Mouse (Mus musculus): ENCODE results near the gene Nrxn3. TPM values are rescaled to one million over a fixed set of nuclear protein-coding genes. Genes with fewer than 3 reads are reported as not detected.
A peak's percentile ranks its signal among the peaks of the same experiment; 100 is the strongest.

The Nrxn3 gene
- polyA plus RNA-seq, 1 experiment from 2014 or later: 3.5 TPM

GRCm38 (mm10) chr12:88949870-88950269 is 227.2 kb downstream of the Nrxn3 start:
- Histone ChIP-seq H3K4me1 (ENCODE audit: control insufficient read depth, insufficient read depth, low read length) (no peaks in the 10 kb centered on the region), H3K4me3 (ENCODE audit: low read depth, low read length) (no peak overlapping the region), H3K36me3 (replicated peaks; ENCODE audit: control insufficient read depth, insufficient read depth, low read depth, low read length) (no peaks in the 10 kb centered on the region), H3K27me3 (ENCODE audit: control insufficient read depth, insufficient read depth, low read length) (no peaks in the 10 kb centered on the region), H3K9me3 (replicated peaks; ENCODE audit: control insufficient read depth, low read length) (no peaks in the 10 kb centered on the region), H3K4me2 (ENCODE audit: low read depth, low read length) (no peak overlapping the region), H3K9ac (replicated peaks; ENCODE audit: low read length) (no peak overlapping the region), H3K27ac (replicated peaks; ENCODE audit: low read depth, low read length) (no peak overlapping the region)
- DNase-seq (ENCODE audit: low spot score): no peak
- no peak for ATAC-seq (replicated peaks; ENCODE audit: insufficient number of reproducible peaks, low FRiP score, low TSS enrichment, low read depth)
- 83% methylated on average over 2 of the region's 2 CpGs for WGBS

GRCm38 (mm10) chr12:88952937-88953600 is 230.4 kb downstream of the Nrxn3 start:
- ATAC-seq (replicated peaks; ENCODE audit: insufficient number of reproducible peaks, low FRiP score, low TSS enrichment, low read depth) (no peak), DNase-seq (ENCODE audit: low spot score) (no peak)
- 77% methylated on average over 7 of the region's 7 CpGs for WGBS
- H3K4me2 ChIP-seq (ENCODE audit: low read depth, low read length): no peak overlapping the region
- no peak overlapping the region for H3K4me3 ChIP-seq (ENCODE audit: low read depth, low read length)
- H3K4me1 ChIP-seq (ENCODE audit: control insufficient read depth, insufficient read depth, low read length): no peaks in the 10 kb centered on the region
- H3K9ac ChIP-seq (replicated peaks; ENCODE audit: low read length): no peak overlapping the region
- H3K27ac ChIP-seq (replicated peaks; ENCODE audit: low read depth, low read length): no peak overlapping the region
- no peaks in the 10 kb centered on the region for H3K36me3 ChIP-seq (replicated peaks; ENCODE audit: control insufficient read depth, insufficient read depth, low read depth, low read length)
- H3K9me3 ChIP-seq (replicated peaks; ENCODE audit: control insufficient read depth, low read length): no peaks in the 10 kb centered on the region
- H3K27me3 ChIP-seq (ENCODE audit: control insufficient read depth, insufficient read depth, low read length): no peaks in the 10 kb centered on the region

DNA sequence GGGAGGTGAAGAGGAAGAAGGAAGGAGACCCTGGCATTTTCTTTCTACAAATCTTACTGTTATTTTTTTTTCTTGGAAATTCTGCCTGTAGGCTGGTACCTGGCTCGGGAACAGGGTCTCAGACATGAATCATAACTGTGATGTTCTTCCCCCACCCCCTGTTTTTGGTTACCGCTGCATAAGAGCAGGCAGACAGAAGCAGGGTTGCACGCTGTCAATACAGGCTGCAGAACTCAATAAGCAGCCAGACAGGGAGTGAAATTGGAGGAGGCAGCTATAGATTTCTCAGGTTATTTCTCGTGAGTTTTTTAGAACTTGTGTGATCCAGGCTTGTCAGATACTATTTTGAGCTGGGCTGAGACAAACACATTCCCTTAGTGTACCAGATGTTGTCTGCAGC is 231.1 kb downstream of the Nrxn3 start:
- H3K9me3 ChIP-seq (replicated peaks; ENCODE audit: control insufficient read depth, low read length): no peaks in the 10 kb centered on the region
- 62% methylated on average over 4 of the region's 4 CpGs for WGBS
- ATAC-seq (replicated peaks; ENCODE audit: insufficient number of reproducible peaks, low FRiP score, low TSS enrichment, low read depth): no peak

GRCm38 (mm10) chr12:88957431-88957830 is 234.8 kb downstream of the Nrxn3 start:
- Histone ChIP-seq H3K36me3 (replicated peaks; ENCODE audit: control insufficient read depth, insufficient read depth, low read depth, low read length) (no peaks in the 10 kb centered on the region), H3K9me3 (replicated peaks; ENCODE audit: control insufficient read depth, low read length) (no peaks in the 10 kb centered on the region), H3K27me3 (ENCODE audit: control insufficient read depth, insufficient read depth, low read length) (no peaks in the 10 kb centered on the region), H3K27ac (replicated peaks; ENCODE audit: low read depth, low read length) (no peak overlapping the region), H3K4me2 (ENCODE audit: low read depth, low read length) (no peak overlapping the region), H3K9ac (replicated peaks; ENCODE audit: low read length) (no peak overlapping the region), H3K4me3 (ENCODE audit: low read depth, low read length) (no peak overlapping the region), H3K4me1 (ENCODE audit: control insufficient read depth, insufficient read depth, low read length) (no peaks in the 10 kb centered on the region)
- no peak for DNase-seq (ENCODE audit: low spot score)
- ATAC-seq (replicated peaks; ENCODE audit: insufficient number of reproducible peaks, low FRiP score, low TSS enrichment, low read depth): no peak
- 78% methylated on average over 3 of the region's 3 CpGs for WGBS

More for the DNA sequence above, 231.1 kb downstream of the Nrxn3 start:
- Histone ChIP-seq H3K36me3 (replicated peaks; ENCODE audit: control insufficient read depth, insufficient read depth, low read depth, low read length) (no peaks in the 10 kb centered on the region), H3K4me1 (ENCODE audit: control insufficient read depth, insufficient read depth, low read length) (no peaks in the 10 kb centered on the region), H3K4me2 (ENCODE audit: low read depth, low read length) (no peak overlapping the region), H3K4me3 (ENCODE audit: low read depth, low read length) (no peak overlapping the region), H3K9ac (replicated peaks; ENCODE audit: low read length) (no peak overlapping the region), H3K27ac (replicated peaks; ENCODE audit: low read depth, low read length) (no peak overlapping the region), H3K27me3 (ENCODE audit: control insufficient read depth, insufficient read depth, low read length) (no peaks in the 10 kb centered on the region)
- DNase-seq (ENCODE audit: low spot score): no peak

- no peak overlapping the region for H3K4me3 ChIP-seq (ENCODE audit: low read depth, low read length)
- no peak for ATAC-seq (replicated peaks; ENCODE audit: insufficient number of reproducible peaks, low FRiP score, low TSS enrichment, low read depth)
- WGBS: 95% methylated on average over 1 of the region's 1 CpGs
These were observed 238.1 kb downstream of the Nrxn3 start for GRCm38 (mm10) chr12:88960817-88961216.

DNA sequence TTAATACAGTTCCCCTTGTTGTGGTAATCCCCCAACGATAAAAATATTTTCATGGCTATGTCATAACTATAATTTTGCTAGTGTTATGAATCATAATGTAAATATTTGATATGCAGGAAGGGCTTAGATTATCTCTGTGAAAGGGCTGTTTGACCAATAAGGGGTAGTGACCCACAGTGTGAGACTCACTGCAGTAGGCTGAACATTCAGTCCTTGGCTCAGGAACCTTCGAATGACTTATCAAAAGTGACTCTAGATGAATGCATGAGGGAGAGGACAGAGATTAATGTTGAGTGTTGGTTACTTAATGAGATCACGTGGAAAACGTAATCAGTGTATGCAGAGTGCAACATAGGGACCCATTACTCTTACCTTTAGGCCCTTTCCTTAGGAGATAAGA is 243.7 kb downstream of the Nrxn3 start:
- no peak for ATAC-seq (replicated peaks; ENCODE audit: insufficient number of reproducible peaks, low FRiP score, low TSS enrichment, low read depth)
- H3K27me3 ChIP-seq (ENCODE audit: control insufficient read depth, insufficient read depth, low read length): no peaks in the 10 kb centered on the region
- no peaks in the 10 kb centered on the region for H3K4me1 ChIP-seq (ENCODE audit: control insufficient read depth, insufficient read depth, low read length)
- H3K9me3 ChIP-seq (replicated peaks; ENCODE audit: control insufficient read depth, low read length): no peaks in the 10 kb centered on the region
- DNase-seq (ENCODE audit: low spot score): no peak
- H3K9ac ChIP-seq (replicated peaks; ENCODE audit: low read length): no peak overlapping the region
- no peak overlapping the region for H3K27ac ChIP-seq (replicated peaks; ENCODE audit: low read depth, low read length)
- 90% methylated on average over 4 of the region's 4 CpGs for WGBS
- H3K36me3 ChIP-seq (replicated peaks; ENCODE audit: control insufficient read depth, insufficient read depth, low read depth, low read length): no peaks in the 10 kb centered on the region
- H3K4me3 ChIP-seq (ENCODE audit: low read depth, low read length): no peak overlapping the region
- no peak overlapping the region for H3K4me2 ChIP-seq (ENCODE audit: low read depth, low read length)

More at GRCm38 (mm10) chr12:88960817-88961216, 238.1 kb downstream of the Nrxn3 start:
- no peaks in the 10 kb centered on the region for H3K4me1 ChIP-seq (ENCODE audit: control insufficient read depth, insufficient read depth, low read length)
- no peak for DNase-seq (ENCODE audit: low spot score)
- H3K27ac ChIP-seq (replicated peaks; ENCODE audit: low read depth, low read length): no peak overlapping the region
- H3K9me3 ChIP-seq (replicated peaks; ENCODE audit: control insufficient read depth, low read length): no peaks in the 10 kb centered on the region
- no peaks in the 10 kb centered on the region for H3K27me3 ChIP-seq (ENCODE audit: control insufficient read depth, insufficient read depth, low read length)
- no peaks in the 10 kb centered on the region for H3K36me3 ChIP-seq (replicated peaks; ENCODE audit: control insufficient read depth, insufficient read depth, low read depth, low read length)
- no peak overlapping the region for H3K9ac ChIP-seq (replicated peaks; ENCODE audit: low read length)
- no peak overlapping the region for H3K4me2 ChIP-seq (ENCODE audit: low read depth, low read length)

GRCm38 (mm10) chr12:88976621-88977020 is 253.9 kb downstream of the Nrxn3 start:
- 88% methylated on average over 2 of the region's 2 CpGs for WGBS
- Histone ChIP-seq H3K27ac (replicated peaks; ENCODE audit: low read depth, low read length) (no peak overlapping the region), H3K9me3 (replicated peaks; ENCODE audit: control insufficient read depth, low read length) (no peaks in the 10 kb centered on the region)

DNA sequence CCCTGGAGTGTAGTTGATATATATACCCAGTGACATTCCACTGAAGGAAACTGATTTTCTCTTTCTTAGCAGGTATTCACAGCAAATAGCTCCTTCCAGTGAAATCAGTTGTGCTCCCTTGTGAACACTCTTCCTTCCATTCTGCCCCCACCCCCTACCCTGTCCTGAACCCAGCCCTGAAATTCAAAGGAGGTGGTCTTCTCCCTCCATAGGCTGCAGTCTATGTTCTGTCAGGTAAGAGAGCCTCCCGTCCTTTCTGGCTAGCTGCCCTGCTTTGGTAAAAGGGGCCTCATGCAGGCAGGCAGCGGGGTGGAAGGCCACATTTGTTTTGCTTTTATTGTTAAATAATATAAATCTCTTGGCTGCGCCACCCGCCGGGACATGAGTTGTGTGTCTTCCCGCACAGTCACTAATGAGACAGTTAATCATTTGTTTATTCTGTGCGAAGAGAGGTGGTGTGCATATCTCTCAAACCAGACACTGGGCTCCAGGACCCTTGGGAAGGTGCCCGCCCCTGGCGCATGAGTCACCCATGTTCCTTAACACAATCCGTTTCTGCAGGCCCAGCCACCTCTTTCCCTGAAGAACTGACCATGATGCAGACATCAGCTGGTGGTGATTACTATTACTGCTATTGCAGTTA is 261.1 kb downstream of the Nrxn3 start:
- 36% methylated on average over 10 of the region's 10 CpGs for WGBS
- no peak overlapping the region for H3K4me3 ChIP-seq (ENCODE audit: low read depth, low read length)
- H3K27ac ChIP-seq (replicated peaks; ENCODE audit: low read depth, low read length): no peak overlapping the region
- H3K36me3 ChIP-seq (replicated peaks; ENCODE audit: control insufficient read depth, insufficient read depth, low read depth, low read length): no peaks in the 10 kb centered on the region
- peak; percentile 85 for ATAC-seq (replicated peaks; ENCODE audit: insufficient number of reproducible peaks, low FRiP score, low TSS enrichment, low read depth)
- H3K4me2 ChIP-seq (ENCODE audit: low read depth, low read length): no peak overlapping the region
- no peaks in the 10 kb centered on the region for H3K27me3 ChIP-seq (ENCODE audit: control insufficient read depth, insufficient read depth, low read length)
- H3K4me1 ChIP-seq (ENCODE audit: control insufficient read depth, insufficient read depth, low read length): no peaks in the 10 kb centered on the region; the same call in 1 of the 2 replicates
- no peaks in the 10 kb centered on the region for H3K9me3 ChIP-seq (replicated peaks; ENCODE audit: control insufficient read depth, low read length)
- peak; percentile 4 for DNase-seq (ENCODE audit: low spot score)
- H3K9ac ChIP-seq (replicated peaks; ENCODE audit: low read length): no peak overlapping the region

More at GRCm38 (mm10) chr12:88976621-88977020, 253.9 kb downstream of the Nrxn3 start:
- H3K4me2 ChIP-seq (ENCODE audit: low read depth, low read length): no peak overlapping the region
- no peak overlapping the region for H3K9ac ChIP-seq (replicated peaks; ENCODE audit: low read length)
- H3K4me3 ChIP-seq (ENCODE audit: low read depth, low read length): no peak overlapping the region
- no peak for DNase-seq (ENCODE audit: low spot score)
- no peaks in the 10 kb centered on the region for H3K27me3 ChIP-seq (ENCODE audit: control insufficient read depth, insufficient read depth, low read length)
- no peak for ATAC-seq (replicated peaks; ENCODE audit: insufficient number of reproducible peaks, low FRiP score, low TSS enrichment, low read depth)
- H3K4me1 ChIP-seq (ENCODE audit: control insufficient read depth, insufficient read depth, low read length): no peaks in the 10 kb centered on the region
- H3K36me3 ChIP-seq (replicated peaks; ENCODE audit: control insufficient read depth, insufficient read depth, low read depth, low read length): no peaks in the 10 kb centered on the region
